Mouse (Mus musculus) E14TG2a.4 (cell line): ENCODE data around the gene Mertk.

Source experiments
- H3K27me3 ChIP-seq: 2 replicates; pipeline ENCODE4 v1.6.1; 2014; ENCODE audit warnings: low read length, control low read depth; ENCODE audit not compliant: insufficient read depth
- H3K36me3 ChIP-seq: 2 replicates; pipeline ENCODE4 v1.6.1; 2014; ENCODE audit warnings: low read length, control low read depth; ENCODE audit not compliant: insufficient read depth
- H3K4me1 ChIP-seq: replicated peaks from 2 replicates; pipeline ENCODE4 v1.6.1; 2014; ENCODE audit warnings: low read depth, low read length, control low read depth
- H3K4me3 ChIP-seq: replicated peaks from 2 replicates; pipeline ENCODE4 v1.5.1; 2014; ENCODE audit warnings: mild to moderate bottlenecking, low read length
- H3K9me3 ChIP-seq: 2 replicates; pipeline ENCODE4 v1.6.1; 2014; ENCODE audit warnings: low read length, control low read depth
- CTCF ChIP-seq: conservative IDR thresholded peaks from 2 replicates; pipeline ENCODE4 v1.5.1; 2014; ENCODE audit warnings: low read length
- NANOG ChIP-seq: IDR thresholded peaks from 2 replicates; pipeline ENCODE4 v1.6.1; 2014; ENCODE audit warnings: borderline replicate concordance, low read length, mixed read lengths
- POU5F1 ChIP-seq: IDR thresholded peaks from 2 replicates; pipeline ENCODE4 v1.6.1; 2014; ENCODE audit warnings: low read length, borderline replicate concordance

The Mertk gene

DNA sequence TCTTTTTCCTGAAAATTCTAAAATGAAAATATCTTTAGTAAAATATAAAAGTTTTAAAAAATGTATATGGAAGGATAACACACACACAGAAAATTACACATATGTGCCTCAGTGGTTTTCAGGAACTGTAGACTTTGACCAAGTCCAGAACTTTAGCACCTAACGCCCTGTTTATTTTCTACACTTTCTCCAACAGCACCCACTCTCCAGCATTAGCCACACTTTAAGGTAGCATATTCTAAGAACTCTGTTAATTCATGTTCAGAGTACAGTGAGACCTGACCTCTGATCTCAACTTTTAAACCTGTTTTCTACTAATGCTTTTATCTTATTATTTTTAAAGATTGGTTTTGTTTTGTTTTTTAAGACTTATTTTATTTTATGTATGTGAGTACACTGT, 129.0 kb downstream of the Mertk start:
- H3K9me3 ChIP-seq, result no peaks in the 10 kb centered on the region
- H3K4me1 ChIP-seq, result no peaks in the 10 kb centered on the region
- peaks cover 70% of the 10 kb centered on the region for H3K36me3 ChIP-seq
- H3K27me3 ChIP-seq, result no peaks in the 10 kb centered on the region
- no peak for TF ChIP-seq CTCF
- TF ChIP-seq NANOG, result no peak
- H3K4me3 ChIP-seq, result no peak overlapping the region

GRCm38 (mm10) chr2:128832611-128833010, 133.9 kb downstream of the Mertk start:
- Histone ChIP-seq H3K36me3 (peaks cover 85% of the 10 kb centered on the region), H3K4me3 (no peak overlapping the region), H3K4me1 (no peaks in the 10 kb centered on the region), H3K27me3 (no peaks in the 10 kb centered on the region), H3K9me3 (no peaks in the 10 kb centered on the region)
- no peak for TF ChIP-seq CTCF
- no peak for TF ChIP-seq NANOG
- TF ChIP-seq POU5F1, result no peak

DNA sequence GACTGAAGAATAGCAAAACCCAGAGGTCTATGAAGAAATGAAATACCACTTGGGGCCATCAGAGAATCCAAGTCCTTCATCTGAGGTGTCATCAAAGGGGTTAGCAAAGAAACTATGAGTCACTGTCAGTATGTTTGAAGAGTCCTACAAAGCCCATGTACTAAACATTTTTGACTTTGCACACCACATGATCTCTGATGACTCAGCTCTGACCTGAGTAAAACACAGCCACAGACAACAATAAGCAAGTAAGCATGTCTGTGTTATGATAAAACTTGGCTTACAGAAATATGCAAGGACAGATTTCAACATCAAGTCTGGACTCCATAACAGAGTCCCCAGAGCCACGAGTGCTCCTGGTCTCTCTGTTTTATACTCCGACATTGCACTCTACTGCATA, 134.3 kb downstream of the Mertk start:
- peaks cover 89% of the 10 kb centered on the region for H3K36me3 ChIP-seq
- TF ChIP-seq NANOG (no peak), POU5F1 (no peak)
- H3K4me1 ChIP-seq, result no peaks in the 10 kb centered on the region
- no peak overlapping the region for H3K4me3 ChIP-seq
- H3K27me3 ChIP-seq, result no peaks in the 10 kb centered on the region
- H3K9me3 ChIP-seq, result no peaks in the 10 kb centered on the region

GRCm38 (mm10) chr2:128833435-128833834, 134.7 kb downstream of the Mertk start:
- no peaks in the 10 kb centered on the region for H3K4me1 ChIP-seq
- no peak overlapping the region for H3K4me3 ChIP-seq
- peaks cover 88% of the 10 kb centered on the region for H3K36me3 ChIP-seq
- no peak for TF ChIP-seq CTCF
- no peak for TF ChIP-seq NANOG
- no peak for TF ChIP-seq POU5F1
- H3K27me3 ChIP-seq, result no peaks in the 10 kb centered on the region
- no peaks in the 10 kb centered on the region for H3K9me3 ChIP-seq

GRCm38 (mm10) chr2:128837531-128837930, 138.8 kb downstream of the Mertk start:
- no peaks in the 10 kb centered on the region for H3K4me1 ChIP-seq
- H3K4me3 ChIP-seq, result no peak overlapping the region
- peaks cover 75% of the 10 kb centered on the region for H3K36me3 ChIP-seq
- H3K9me3 ChIP-seq, result no peaks in the 10 kb centered on the region
- H3K27me3 ChIP-seq, result no peaks in the 10 kb centered on the region
- TF ChIP-seq NANOG (no peak), CTCF (no peak), POU5F1 (no peak)

- Histone ChIP-seq H3K9me3 (no peaks in the 10 kb centered on the region), H3K4me1 (no peaks in the 10 kb centered on the region), H3K27me3 (no peaks in the 10 kb centered on the region), H3K4me3 (no peak overlapping the region), H3K36me3 (peaks cover 75% of the 10 kb centered on the region)
- no peak for TF ChIP-seq NANOG
- no peak for TF ChIP-seq CTCF
- TF ChIP-seq POU5F1, result no peak
These were observed 139.9 kb downstream of the Mertk start for GRCm38 (mm10) chr2:128838611-128839010.

- Histone ChIP-seq H3K27me3 (no peaks in the 10 kb centered on the region), H3K9me3 (no peaks in the 10 kb centered on the region), H3K4me1 (no peaks in the 10 kb centered on the region), H3K4me3 (no peak overlapping the region), H3K36me3 (peaks cover 73% of the 10 kb centered on the region)
- TF ChIP-seq NANOG (no peak), CTCF (no peak), POU5F1 (no peak)
These were observed 140.7 kb downstream of the Mertk start for GRCm38 (mm10) chr2:128839501-128839900.

DNA sequence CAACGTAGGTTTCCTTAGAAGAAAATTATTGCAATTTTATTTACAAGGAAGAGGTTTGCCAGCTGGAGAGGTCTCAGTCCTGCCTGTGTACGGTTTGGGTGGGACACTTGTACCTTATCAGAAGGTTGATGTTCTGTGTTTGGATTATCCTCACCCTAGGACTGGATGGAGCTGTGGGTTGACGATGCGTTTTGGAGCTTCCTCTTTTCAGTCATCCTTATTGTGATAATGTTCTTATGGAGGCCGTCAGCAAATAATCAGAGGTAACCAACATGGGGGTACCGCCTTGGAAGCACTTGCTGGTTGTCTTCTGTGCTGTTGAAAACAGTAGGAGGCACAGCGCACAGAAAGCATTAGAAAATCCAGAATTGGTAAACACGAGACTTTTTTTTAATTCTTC, 143.7 kb downstream of the Mertk start:
- TF ChIP-seq CTCF (no peak), NANOG (no peak), POU5F1 (no peak)
- no peak overlapping the region for H3K4me3 ChIP-seq
- no peaks in the 10 kb centered on the region for H3K4me1 ChIP-seq
- H3K27me3 ChIP-seq, result no peaks in the 10 kb centered on the region
- H3K9me3 ChIP-seq, result no peaks in the 10 kb centered on the region
- H3K36me3 ChIP-seq, result peaks cover 71% of the 10 kb centered on the region

- TF ChIP-seq CTCF (no peak), POU5F1 (no peak), NANOG (no peak)
These were observed 151.3 kb downstream of the Mertk start for GRCm38 (mm10) chr2:128850036-128850435.

More at GRCm38 (mm10) chr2:128850036-128850435, 151.3 kb downstream of the Mertk start:
- H3K9me3 ChIP-seq, result no peaks in the 10 kb centered on the region
- peaks cover 89% of the 10 kb centered on the region for H3K36me3 ChIP-seq
- H3K4me1 ChIP-seq, result no peaks in the 10 kb centered on the region
- H3K27me3 ChIP-seq, result no peaks in the 10 kb centered on the region
- no peak overlapping the region for H3K4me3 ChIP-seq
